Mouse (Mus musculus): Measurements from ENCODE around the gene Vps51.
"Not testable (repeated sequence)": the region's sequence is repeated elsewhere in the genome, so short reads cannot be mapped to it uniquely, and the experiment has no call there.

Gene Vps51

DNA sequence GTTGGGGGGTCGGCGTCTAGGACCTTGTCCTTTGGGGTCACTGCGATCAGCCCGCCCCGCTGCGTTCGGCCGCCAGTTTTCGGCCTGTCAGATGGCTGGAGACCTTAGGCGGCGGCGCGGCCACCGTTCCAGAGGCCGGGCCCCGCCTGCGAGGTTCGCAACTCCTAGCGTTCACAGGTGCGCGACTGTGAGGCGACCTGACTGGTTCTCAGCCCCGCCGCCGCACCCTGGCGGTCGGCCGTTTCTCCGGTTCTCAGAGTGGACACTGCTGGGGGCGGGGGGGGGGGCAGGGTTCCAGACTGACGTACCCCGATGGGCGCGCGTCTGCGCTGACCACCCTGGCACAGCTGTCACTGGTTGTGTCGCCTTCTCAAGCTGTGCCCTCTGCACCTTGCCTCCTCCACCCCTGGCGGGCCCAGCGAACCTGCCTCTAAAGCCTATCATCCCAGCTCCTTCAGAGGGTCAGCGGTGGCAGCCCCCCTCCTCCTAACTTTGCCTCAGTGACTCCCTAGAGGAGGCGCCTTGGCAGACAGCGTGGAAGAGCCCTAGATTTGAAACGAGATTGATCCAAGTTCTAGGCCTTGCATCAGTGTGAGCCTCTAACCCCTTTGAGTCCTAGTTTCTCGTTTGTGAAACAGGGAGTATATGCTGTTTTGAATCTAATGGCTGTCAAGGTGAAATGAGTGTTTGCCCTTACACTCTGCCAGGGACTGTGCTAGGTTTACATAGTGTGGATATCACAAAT lies 29.7 kb downstream of the Vps51 start:
- no peak for DNase-seq (ENCODE audit: low read depth)

- peak; percentile 91 for DNase-seq (ENCODE audit: low read depth)
Observed at GRCm38 (mm10) chr19:6046294-6047153, 30.5 kb downstream of the Vps51 start, which contains the start of gene Syvn1. Gene Syvn1 (plus strand): TSS chr19:6046576.

- no peak for DNase-seq (ENCODE audit: low read depth)
Observed at GRCm38 (mm10) chr19:6045366-6046293, 31.4 kb downstream of the Vps51 start.

GRCm38 (mm10) chr19:6044102-6044501 lies 32.9 kb downstream of the Vps51 start:
- not testable (repeated sequence) for DNase-seq (ENCODE audit: low read depth)

- no peak for DNase-seq (ENCODE audit: low read depth)
Observed at GRCm38 (mm10) chr19:6042293-6042692, 34.7 kb downstream of the Vps51 start.

DNA sequence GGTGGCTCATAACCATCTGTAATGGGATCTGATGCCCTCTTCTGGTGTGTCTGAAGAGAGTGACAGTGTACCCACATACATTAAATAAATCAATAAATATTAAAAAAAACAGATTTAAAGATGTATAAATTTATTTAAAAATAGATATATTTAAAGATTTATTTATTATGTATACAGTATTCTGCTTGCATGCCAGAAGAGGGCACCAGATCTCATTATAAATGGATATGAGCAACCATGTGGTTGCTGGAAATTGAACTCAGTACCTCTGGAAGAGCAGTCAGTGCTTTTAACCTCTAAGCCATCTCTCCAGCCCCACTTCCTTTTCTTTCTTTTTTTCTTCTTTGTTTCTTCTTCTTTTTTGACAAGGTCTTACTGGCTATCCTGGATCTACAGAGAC lies 37.0 kb downstream of the Vps51 start:
- no peak for DNase-seq (ENCODE audit: low read depth)

DNA sequence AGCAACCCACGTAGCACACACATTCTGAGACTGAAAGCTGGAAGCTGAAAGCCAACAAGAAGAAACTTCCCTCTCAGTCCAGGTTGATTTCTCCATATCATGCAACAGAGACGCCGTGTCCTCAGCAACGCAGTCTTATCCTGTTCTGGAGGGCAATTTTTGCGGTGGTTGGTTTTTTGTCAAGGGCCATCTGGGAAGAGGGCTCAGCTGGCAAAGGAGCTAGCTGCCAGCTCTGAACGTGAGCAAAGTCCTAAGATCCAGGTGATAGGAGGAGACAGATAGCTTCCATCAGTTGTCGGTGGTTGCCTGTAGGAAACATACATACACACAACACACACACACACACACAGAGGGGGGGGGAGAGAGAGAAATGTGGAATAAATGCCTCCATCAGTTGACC lies 38.7 kb downstream of the Vps51 start:
- DNase-seq (ENCODE audit: low read depth) = no peak

GRCm38 (mm10) chr19:6037695-6038094 lies 39.3 kb downstream of the Vps51 start:
- no peak for DNase-seq (ENCODE audit: low read depth)

DNA sequence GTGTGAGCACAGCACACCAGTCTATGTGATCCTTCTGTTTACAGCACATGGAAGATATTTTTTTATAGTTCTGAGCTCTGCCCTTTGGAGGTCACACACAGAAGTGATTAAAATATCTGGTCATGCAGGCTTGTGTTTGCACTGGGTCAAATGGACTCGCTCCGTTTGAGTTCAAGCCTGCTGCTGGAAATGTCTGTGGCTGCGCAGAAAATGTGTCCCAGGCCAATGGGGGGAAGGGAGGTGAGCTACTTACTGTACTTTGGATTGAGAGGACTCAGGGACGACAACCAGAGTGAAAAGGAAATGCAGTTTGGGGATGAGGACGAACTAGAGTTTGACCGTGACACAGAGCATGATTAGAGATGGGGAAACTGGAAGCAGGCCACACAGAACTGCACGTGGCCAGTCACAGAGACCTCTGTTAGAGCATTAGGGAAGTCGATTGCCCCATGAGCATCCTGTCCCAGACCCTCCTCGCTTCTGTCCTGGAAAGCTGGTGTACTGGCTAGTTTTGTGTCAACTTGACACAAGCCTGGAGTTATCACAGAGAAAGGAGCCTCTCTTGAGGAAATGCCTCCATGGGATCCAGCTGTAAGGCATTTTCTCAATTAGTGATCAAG lies 41.0 kb downstream of the Vps51 start:
- no peak for DNase-seq (ENCODE audit: low read depth)

DNA sequence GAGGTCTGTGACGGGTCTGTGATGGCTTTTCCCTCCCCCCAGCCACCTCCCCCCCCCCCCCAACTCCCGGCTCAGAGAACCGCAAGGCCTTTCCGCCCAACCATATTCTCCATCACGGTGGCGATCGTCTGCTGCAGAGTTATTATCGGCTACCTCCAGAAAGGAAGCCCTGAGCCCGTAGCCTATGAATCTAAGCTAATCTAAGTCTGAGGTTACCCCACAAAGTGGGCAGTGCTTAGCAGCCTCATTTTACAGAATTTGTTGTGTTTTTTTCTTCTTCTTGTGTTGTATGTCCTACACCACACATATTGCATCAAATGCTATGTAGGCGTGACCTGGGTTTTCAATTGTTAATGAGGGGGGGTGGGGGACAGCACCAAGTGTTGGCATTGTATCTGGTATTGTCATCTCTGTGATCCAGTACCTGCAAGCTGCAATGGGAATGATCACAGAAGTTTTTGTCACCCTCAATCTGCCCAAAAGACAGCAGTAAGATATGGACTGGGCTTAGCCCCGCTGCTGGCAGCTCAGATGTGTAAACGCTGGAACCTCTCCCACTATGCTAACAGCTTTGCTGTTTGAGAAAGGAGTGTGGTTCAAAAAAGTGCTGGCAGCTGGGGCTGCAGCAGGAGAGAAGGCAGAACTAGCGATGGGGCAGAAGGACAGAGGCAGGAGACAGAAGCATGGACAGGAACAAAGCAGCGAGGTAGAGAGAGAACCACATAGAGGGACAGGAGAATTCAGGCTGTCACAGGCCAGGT lies 46.3 kb downstream of the Vps51 start:
- no peak for DNase-seq (ENCODE audit: low read depth)

- no peak for DNase-seq (ENCODE audit: low read depth)
Observed at GRCm38 (mm10) chr19:6029426-6029825, 47.6 kb downstream of the Vps51 start.

- no peak for DNase-seq (ENCODE audit: low read depth)
Observed at GRCm38 (mm10) chr19:6028991-6029390, 48.0 kb downstream of the Vps51 start.

DNA sequence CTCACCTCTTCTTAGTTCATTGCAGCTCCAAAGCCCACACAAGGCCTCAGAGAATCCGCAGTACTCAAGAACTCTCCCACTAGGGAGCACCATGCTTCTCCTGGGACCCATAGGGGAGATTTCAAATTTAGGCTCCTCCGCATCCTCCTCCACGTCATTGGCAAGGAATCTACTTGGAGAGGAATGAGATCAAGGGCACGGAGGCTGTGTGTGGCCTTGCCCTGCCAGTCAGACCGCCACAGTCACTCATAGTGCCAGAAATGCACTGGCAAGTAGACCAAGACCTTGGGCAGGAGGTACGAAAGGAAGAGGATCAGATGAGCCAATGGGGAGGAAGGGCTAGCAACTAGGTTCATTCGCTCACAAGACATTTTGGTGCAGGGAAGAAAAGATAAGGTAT lies 53.1 kb downstream of the Vps51 start:
- no peak for DNase-seq (ENCODE audit: low read depth)

GRCm38 (mm10) chr19:6023059-6023458 lies 54.0 kb downstream of the Vps51 start:
- DNase-seq (ENCODE audit: low read depth) = no peak

- DNase-seq (ENCODE audit: low read depth) = no peak
Observed at GRCm38 (mm10) chr19:6020276-6020675, 56.8 kb downstream of the Vps51 start.

- peak; percentile 72 for DNase-seq (ENCODE audit: low read depth)
Observed at GRCm38 (mm10) chr19:6018142-6019089, 58.6 kb downstream of the Vps51 start.

Data from fibroblast of lung, adult 2 months (primary cell).